Mouse (Mus musculus) R1 (cell line): ENCODE data around the gene Ift88.

Source experiments
- DNase-seq: peaks from one replicate; pipeline ENCODE4 v3.0.0-alpha.2; 2018; ENCODE audit warnings: low read depth, low spot score

Gene Ift88

DNA sequence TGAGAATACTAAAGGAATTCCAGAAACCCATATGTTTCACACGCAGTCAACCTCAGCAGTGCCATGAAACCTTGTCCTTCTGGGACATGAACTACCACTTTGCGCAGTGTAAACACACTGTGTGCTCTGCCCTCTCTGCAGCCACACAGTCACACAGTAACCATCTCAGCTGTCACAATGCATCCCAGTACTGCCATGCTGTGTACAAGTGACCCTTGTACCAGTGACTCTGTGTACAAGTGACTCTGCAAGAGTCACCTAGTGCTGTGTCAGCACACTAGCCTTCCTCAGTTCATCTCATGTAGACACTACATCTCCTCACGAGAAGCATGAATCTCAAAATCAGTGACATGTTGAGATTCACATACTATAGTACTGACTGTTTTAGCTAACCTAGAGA is 108.7 kb downstream of the Ift88 start:
- DNase-seq, result no peak

DNA sequence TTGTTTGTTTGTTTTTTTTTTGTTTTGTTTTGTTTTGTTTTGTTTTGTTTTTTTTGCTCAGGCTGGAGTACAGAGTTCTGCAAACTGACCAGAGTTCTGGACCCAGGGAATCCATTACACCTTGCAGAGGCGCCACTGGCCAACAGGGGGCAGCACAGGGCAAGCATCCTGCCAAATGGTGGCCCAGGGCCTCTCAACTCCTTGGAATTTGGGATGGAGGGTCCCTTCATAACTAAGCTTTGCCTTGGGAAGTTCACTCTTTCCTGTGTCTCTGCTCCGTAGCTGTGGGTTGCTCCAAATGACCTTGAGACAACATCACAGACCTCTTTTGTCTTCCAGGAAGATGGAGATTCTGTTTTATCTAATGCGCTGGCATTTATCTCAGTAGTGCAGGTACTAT is 109.4 kb downstream of the Ift88 start:
- DNase-seq, result peak; percentile 71

DNA sequence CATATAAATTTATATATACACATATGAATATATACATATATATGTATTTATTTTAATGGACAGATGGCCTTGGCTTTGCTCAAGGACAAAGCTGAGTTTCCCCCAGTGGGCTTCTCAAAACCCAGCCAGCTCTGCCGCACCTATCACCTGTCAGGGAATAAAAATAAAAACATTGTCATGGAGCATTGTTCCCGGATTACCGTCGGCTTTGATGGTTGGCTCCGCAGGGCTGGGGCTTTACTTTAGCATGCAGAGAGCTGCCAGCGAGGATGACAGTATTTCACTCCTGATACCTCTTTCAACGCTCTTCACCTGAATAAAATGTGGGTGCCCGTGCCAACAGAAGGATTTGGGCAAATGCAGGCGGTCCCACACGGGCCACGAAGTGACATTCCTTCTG is 110.0 kb downstream of the Ift88 start:
- DNase-seq, result no peak

DNA sequence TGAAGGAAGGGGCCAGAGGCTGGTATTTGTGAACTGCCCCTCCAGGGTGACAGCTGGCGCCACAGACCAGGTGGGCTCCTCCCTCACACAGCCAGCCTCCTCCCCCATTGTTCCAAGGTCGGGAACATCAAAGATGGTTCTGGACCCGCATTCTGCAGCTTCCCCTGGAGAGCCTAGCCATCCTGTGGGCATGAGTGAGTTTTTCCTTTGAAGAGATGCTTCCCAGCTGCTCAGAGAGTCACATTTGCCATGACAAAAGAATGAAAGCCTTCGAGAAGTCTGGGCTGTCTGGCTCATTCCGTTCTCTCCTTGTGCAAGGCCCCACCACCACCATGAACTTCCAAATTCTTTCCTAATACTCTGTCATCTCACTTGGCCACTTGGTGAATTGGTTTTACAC is 110.5 kb downstream of the Ift88 start:
- peak; percentile 75 for DNase-seq

DNA sequence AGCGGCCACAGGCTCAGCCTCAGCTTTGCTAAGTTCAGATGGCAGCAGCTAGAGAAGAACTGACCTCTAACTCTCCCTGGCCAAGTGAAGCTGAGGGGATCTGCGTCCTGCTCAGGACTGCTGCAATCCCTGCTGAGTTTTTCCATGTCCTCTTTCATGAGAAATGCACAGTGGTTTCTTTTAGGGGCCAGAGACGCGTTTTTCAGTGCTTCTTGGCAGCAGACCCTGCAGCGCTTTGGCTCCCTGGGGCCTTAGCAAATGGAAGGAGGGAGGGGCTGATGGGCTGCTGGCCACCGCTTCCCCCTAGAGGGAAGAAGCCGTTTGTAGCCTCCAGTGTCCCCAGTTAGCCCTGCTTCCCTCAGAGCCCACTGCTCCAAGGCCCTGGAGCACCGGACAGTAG is 111.1 kb downstream of the Ift88 start:
- no peak for DNase-seq

DNA sequence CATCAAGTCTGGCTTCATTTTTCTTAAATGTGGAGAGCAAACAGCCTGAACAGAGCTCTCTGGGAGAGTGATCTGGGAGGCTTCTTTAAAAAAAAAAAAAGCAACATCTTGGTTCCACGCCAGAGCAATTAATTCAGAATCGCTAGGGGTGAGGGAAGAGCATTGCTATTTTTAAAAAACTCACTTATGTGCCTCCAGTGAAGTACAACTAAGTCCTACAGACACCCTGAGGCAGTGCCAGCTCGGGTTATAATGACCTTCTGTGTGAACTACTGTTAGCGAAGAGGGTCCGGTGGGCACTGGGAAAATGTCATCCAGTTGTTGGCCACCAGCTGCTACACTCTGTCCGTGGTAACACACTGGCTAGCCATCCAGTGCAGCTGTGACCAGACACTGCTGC is 111.8 kb downstream of the Ift88 start:
- DNase-seq, result no peak

DNA sequence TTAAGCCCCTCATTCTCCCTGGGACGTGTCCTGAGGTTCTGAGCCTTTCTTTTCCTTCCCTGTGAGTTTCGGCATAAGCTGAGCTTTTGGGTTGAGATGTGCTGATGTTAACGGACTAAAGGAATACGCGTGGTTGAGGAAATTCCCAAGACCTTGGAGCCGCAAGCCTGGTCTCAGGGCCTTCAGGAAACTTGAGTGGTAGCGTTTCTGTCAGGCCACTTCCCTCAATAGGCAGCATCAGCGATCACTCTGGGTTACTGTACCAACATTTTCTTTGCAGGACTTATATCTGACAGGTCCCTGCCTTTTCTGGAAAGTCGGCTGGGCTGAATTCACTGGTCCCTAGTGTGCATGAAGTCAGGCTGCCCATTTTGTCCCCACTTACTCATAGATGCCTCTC is 113.0 kb downstream of the Ift88 start:
- DNase-seq, result peak; percentile 60

DNA sequence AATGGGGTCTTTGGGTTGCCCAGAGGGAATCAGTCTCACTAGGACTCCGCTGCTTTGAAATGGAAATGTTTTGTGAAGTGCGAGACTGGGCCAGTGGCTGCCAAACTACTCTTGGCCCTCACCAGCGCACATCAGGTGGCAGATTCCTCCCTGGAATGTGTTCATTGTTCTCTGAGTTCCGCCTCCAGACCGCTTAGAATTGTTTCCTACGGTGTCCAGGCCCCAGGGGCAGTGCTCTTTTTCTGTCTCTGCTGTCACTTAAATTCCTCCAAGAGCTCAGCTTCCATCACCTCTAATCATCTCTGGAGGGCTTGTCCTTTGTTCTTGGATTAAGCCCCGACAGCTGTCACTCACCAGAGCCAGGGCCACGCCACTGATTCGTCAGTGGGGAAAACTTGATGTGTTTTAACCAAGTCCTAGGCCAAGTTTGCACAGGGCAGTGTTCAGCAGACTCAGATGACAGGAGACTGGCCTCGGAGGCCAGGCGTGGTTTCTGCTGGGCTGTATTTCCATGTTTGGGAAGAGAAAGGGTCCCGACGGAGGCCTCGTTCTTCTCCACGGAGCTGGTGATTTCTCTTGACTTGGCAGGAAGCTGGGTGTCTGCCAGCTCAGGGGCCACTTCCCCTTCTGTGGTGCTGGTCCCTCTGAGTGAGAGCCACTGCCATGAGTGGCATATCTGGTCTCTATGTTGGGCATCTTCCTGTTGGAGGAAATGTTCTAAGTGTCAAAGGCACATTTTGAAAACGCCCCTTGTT is 113.6 kb downstream of the Ift88 start:
- peak; percentile 96 for DNase-seq

DNA sequence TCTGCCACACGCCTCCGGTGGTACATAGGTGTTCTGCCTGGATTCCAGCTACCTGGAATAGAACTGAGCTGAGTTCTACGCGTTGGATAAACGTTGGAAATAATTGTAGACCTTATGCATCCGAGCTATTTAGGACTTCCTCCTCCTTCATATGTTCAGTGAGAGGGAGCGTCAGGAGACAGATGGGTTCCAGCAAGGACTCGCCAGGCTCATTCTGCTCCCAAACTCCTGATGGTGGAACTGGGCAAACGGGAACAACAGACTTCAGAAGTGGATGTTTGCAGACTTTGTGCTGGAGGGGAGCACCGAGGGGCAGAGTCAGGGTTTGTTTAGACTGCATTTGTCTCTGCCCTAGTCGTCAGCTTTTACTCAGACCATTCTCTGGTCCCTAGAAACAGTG is 116.8 kb downstream of the Ift88 start:
- DNase-seq, result no peak

DNA sequence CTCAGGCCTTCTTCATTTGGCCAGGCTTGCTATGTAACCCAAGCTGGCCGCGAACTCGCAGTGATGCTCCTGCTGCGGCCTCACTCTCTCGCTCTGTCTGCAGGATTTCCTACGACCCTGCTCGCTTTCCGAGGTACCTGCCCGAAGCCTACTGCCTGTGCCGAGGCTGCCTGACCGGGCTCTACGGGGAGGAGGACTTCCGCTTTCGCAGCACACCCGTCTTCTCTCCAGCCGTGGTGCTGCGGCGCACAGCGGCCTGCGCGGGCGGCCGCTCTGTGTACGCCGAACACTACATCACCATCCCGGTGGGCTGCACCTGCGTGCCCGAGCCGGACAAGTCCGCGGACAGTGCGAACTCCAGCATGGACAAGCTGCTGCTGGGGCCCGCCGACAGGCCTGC is 118.4 kb downstream of the Ift88 start:
- DNase-seq, result peak; percentile 64

DNA sequence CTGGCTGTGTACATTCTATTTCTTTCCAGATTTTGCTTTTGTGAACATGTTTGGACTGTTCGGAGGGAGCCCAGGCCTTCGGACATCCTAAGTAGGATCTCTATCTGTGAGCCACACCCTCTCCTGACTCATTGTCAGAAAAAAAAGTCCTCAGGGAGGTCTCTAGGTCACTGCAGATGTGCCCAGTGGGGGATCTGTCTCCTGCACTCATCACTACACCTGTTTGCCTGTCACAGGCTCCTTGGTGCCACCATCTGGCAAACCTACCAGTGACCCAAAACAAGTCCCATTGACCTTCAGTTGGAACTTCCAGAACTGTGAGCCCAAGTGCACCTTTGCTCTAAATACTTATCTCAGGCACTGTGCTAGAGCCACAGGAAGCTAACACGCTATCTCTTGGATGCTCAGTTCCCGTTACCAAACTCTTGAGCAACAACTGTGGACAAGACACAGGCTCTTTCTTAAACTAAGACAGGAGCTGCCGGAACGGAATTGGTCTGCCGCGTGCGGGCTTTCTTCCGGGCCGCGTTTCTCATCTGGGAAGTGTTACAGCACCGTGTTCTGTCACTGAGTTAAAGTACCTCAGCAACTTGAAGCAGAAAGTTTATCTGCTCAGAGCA is 119.7 kb downstream of the Ift88 start:
- DNase-seq, result peak; percentile 48

DNA sequence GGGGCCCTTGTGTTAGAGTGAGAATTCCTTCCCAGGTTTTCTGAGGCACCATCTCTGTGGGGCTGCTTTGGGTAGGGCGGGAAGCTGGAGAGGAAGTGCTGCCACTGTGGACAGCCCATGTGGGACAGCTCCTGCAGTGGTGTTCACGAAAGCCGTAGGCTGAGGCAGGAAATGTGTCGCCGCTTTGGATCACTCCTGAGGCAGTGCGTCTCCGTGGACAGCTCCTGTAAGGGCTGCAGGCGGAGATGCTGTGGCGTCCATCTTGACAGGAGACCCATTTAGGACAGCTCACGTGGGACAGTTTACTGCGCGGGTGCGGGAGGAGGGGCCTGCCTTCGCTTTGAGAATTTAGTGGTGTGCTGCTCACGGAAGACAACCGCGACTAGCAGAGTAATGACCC is 121.7 kb downstream of the Ift88 start:
- DNase-seq, result peak; percentile 65

DNA sequence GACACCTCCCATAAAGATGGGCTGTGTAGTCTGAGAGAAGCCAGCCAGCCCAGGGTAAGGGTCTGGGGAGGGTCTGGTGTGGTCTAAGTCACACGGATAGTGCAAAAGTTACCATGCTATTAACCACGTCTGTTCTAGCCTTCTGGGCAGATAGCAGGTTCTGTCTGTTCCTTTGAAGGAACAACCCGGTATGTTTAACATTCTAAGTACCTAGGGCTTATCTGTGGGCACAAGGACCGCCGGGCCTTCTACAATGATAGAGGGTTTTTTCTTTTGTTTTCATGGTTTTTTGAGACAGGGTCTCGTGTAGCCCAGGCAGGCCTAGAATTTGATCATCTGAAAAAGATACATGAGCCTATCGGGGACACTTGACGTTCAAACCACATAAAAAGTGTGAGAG is 122.3 kb downstream of the Ift88 start:
- no peak for DNase-seq

DNA sequence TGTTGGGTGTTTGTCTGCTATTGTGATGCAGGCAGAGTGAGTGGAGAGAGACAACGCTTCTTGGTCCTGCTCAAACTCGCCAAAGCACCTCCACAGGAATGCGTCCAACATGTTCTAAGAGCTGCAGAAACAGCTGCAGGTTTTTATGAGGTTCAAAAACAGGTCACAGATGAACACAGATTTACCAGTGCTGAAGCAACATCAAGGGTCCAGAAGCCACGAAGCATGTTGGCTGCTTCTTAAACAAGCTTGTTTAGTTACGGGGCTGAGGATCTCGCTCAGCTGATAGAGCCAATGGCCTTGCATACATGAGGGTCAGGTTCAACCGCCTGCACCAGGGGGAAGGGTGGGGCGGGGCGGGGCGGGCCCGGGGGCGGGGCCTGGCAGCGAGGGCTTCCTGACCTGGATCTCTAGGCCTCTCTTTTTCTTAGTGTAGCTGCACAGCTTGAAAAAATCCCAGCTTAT is 122.7 kb downstream of the Ift88 start:
- peak; percentile 73 for DNase-seq

DNA sequence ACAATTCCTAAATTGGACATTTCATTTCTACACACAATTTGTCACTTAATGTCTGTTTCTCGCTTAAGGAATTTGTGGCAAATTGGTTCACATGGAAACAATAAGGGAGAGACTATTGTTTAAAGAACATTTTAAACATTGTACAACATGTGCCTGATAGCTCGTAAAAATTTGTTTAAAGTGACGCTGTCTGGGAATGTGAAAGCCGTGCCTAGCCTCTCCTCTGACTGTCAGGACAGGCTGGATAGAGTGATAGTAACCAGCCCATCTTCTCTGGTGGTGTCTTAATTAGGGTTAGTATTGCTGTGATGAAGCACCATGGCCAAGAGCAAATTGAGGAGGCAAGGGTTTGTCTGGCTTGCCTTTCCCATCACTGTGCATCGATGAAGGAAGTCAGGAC is 123.2 kb downstream of the Ift88 start:
- DNase-seq, result no peak

DNA sequence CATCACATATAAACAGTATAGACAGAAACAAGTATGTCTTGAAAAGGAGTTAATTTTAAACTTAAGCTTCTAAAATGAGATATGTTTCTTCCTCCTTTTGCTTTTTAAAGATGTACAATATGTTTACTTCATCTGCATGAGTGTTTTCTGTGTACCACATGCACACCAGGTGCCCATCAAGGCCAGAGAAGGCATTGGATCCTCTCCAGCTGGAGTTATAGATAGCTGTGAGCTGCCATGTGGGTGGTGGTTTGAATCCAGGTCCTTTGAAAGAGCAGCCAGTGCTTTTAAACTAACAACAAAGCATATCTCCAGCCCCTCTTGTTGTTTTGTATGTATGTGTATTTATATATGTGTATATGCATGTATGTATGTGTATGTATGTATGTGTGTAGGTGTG is 129.1 kb downstream of the Ift88 start:
- no peak for DNase-seq

DNA sequence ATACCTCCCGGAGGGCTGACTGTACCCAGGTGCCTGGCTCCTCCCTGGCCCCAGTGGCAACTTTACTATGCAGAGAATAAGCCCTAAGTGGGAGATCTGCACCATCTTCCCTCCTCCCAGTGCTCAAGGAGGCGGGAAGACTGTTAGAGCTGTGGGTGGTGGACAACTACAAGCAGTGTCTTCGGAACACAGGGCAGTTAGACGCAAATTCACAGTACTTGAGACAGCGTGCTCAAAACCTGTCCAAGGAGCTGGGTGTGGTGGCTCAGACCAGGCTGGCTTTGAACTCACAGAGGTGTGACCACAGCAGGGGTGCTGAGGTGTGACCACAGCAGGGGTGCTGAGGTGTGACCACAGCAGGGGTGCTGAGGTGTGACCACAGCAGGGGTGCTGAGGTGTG is 130.6 kb downstream of the Ift88 start:
- no peak for DNase-seq

DNA sequence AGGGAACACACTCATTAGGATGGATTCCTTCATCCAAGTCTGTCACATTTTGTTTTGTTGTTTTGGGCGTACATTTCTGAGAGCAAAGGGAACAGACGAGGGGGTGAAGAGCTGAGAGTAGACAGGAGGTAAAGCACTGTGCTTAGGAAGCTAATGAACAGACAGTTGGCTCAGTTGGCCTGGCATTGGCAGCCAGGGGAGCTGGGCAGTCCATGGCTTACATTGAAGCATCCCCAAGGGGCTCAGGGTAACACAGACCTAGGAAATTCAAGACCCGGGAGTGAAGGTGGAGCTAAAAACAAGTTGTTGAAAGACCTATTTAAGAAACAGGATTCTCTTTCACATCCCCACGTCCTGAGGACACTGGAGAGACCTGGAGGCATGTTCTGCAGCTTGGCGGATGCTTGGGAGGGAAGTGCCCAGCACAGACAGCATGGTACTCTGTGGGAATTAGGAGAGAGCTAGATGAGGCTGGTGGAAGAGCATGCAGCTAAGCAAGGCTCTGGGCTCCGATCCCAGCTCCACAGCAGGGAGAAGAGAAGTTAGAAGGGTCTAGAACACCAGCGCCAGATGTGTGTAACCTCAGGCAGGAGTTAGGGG is 131.7 kb downstream of the Ift88 start:
- DNase-seq, result no peak

DNA sequence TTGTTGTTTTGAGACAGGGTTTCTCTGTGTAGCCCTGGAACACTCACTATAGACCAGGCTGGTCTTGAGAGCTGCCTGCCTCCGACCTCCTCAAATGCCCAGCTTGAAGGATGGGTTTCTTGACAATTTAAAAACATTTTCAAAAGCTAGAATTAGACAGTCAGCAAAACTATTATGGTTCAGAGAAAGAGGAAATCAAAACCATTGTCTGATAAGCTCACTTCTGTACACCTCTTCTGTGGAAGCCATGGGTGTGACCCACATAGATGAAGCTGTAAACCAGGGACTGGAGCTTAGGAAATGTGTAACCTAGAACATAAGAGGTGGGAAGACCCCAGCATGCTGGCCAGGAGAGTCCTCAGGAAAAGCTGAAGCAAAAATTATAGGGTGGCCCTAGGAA is 133.1 kb downstream of the Ift88 start:
- no peak for DNase-seq

DNA sequence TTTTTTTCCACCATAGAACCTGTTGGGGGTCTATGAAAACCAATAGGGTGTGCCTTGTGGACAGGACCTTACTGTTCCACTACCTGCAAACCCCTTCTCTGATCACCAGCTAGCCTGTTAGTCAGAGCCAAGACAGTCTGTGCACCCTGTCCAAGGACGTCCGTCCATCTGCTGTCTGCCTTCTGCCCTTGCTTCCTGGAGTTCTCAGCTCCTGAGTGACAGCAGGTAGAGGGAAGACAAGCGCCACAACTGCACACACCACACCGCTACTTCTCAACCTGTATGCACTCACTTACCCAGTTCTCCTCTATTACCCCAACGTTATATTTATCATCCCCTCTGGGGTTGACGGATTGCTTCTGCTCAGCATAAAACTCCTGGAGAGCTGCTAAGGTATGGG is 141.8 kb downstream of the Ift88 start:
- no peak for DNase-seq
